Mouse (Mus musculus) lung, postnatal 0 days (tissue): Measurements from ENCODE around the gene Polr3h. TPM values are rescaled to one million over a fixed set of nuclear protein-coding genes. Genes with fewer than 3 reads are reported as not detected.

Source experiments
- ATAC-seq: fragments of 200-750 bp; cut with Nextera tagmentation; 2 replicates; pipeline ENCODE4 v1.8.0; 2017; ENCODE audit warnings: moderate library complexity
- DNase-seq: peaks from one replicate; pipeline ENCODE4 v3.0.0-alpha.2; 2016; ENCODE audit warnings: low spot score
- H3K27ac ChIP-seq: fragments of 300-500 bp; sonication (generic); 2 replicates; pipeline ENCODE4 v1.5.1; 2014; ENCODE audit warnings: antibody characterized with exemption, mild to moderate bottlenecking, low read length, mixed read lengths
- H3K27me3 ChIP-seq: fragments of 300-500 bp; sonication (generic); replicated peaks from 2 replicates; pipeline ENCODE4 v1.6.1; 2014; ENCODE audit warnings: low read length, mixed read lengths; ENCODE audit not compliant: insufficient read depth
- H3K36me3 ChIP-seq: fragments of 300-500 bp; sonication (generic); 2 replicates; pipeline ENCODE4 v1.6.1; 2014; ENCODE audit warnings: low read length, mixed read lengths; ENCODE audit not compliant: insufficient read depth
- H3K4me1 ChIP-seq: fragments of 300-500 bp; sonication (generic); 2 replicates; pipeline ENCODE4 v1.6.1; 2014; ENCODE audit warnings: antibody characterized with exemption, low read depth, low read length, mixed read lengths; ENCODE audit not compliant: insufficient read depth
- H3K4me2 ChIP-seq: fragments of 300-500 bp; sonication (generic); replicated peaks from 2 replicates; pipeline ENCODE4 v1.6.1; 2014; ENCODE audit warnings: low read depth, mild to moderate bottlenecking, low read length, moderate library complexity, mixed read lengths
- H3K4me3 ChIP-seq: fragments of 300-500 bp; sonication (generic); 2 replicates; pipeline ENCODE4 v1.5.1; 2014; ENCODE audit warnings: low read depth, low read length
- H3K9ac ChIP-seq: fragments of 300-500 bp; sonication (generic); replicated peaks from 2 replicates; pipeline ENCODE4 v1.6.1; 2014; ENCODE audit warnings: low read depth, mild to moderate bottlenecking
- H3K9me3 ChIP-seq: fragments of 300-500 bp; sonication (generic); 2 replicates; pipeline ENCODE4 v1.6.1; 2016; ENCODE audit warnings: low read length, mixed read lengths
- CTCF ChIP-seq: IDR thresholded peaks from 2 replicates; pipeline ENCODE4 v1.5.1; 2016; ENCODE audit warnings: antibody characterized with exemption, mild to moderate bottlenecking
- EP300 ChIP-seq: IDR thresholded peaks from 2 replicates; pipeline ENCODE4 v1.6.1; 2016; ENCODE audit warnings: antibody characterized with exemption, mild to moderate bottlenecking, control low read depth
- WGBS: fragments of 180-500 bp; shearing (Covaris S2); extraction: QIAGEN DNeasy Blood & Tissue Kit; methylation state at CpG from one replicate; pipeline ENCODE4 v1.1.7; 2014; 5-methylcytosine and 5-hydroxymethylcytosine counted together
- polyA plus RNA-seq: library from polyadenylated mRNA; unstranded; fragments of >200 nt; fragmentation: Nextera tagmentation; extraction: Ambion mirVana; gene quantifications from 2 replicates; pipeline ENCODE4 v1.2.1, GENCODE M21; 2015

The Polr3h gene
- polyA plus RNA-seq, 1 experiment from 2014 or later, result 43.1 TPM

GRCm38 (mm10) chr15:81897607-81898285, 28.3 kb downstream of the Polr3h start:
- ATAC-seq (no peak), DNase-seq (no peak)
- no peak for TF ChIP-seq CTCF
- no peak for TF ChIP-seq EP300
- 92% methylated on average over 5 of the region's 5 CpGs for WGBS
- Histone ChIP-seq H3K4me1 (no peaks in the 10 kb centered on the region), H3K9me3 (no peaks in the 10 kb centered on the region), H3K9ac (no peak overlapping the region), H3K36me3 (peaks cover 9% of the 10 kb centered on the region; the same call in 1 of the 2 replicates), H3K27ac (no peak overlapping the region), H3K27me3 (no peaks in the 10 kb centered on the region), H3K4me2 (no peak overlapping the region), H3K4me3 (no peak overlapping the region)

GRCm38 (mm10) chr15:81896407-81896806, 29.6 kb downstream of the Polr3h start:
- Histone ChIP-seq H3K9me3 (no peaks in the 10 kb centered on the region), H3K9ac (no peak overlapping the region), H3K27me3 (no peaks in the 10 kb centered on the region), H3K4me1 (no peaks in the 10 kb centered on the region), H3K27ac (no peak overlapping the region), H3K4me2 (no peak overlapping the region), H3K4me3 (no peak overlapping the region), H3K36me3 (peaks cover 8% of the 10 kb centered on the region; the same call in 1 of the 2 replicates)
- TF ChIP-seq EP300, result no peak
- TF ChIP-seq CTCF, result no peak
- DNase-seq (no peak), ATAC-seq (no peak)
- whole genome bisulfite sequencing, result 75% methylated on average over 2 of the region's 2 CpGs

GRCm38 (mm10) chr15:81894002-81894401, 32.0 kb downstream of the Polr3h start:
- Histone ChIP-seq H3K9me3 (no peaks in the 10 kb centered on the region), H3K27me3 (no peaks in the 10 kb centered on the region), H3K4me3 (no peak overlapping the region), H3K36me3 (peaks cover 14% of the 10 kb centered on the region), H3K4me1 (no peaks in the 10 kb centered on the region), H3K4me2 (no peak overlapping the region), H3K9ac (no peak overlapping the region), H3K27ac (no peak overlapping the region)
- ATAC-seq (peak; percentile 81), DNase-seq (peak; percentile 82)
- 67% methylated on average over 1 of the region's 1 CpGs for WGBS
- 0 out of 2 replicates have a peak, but pooled peaks have one; percentile 33 for TF ChIP-seq EP300
- TF ChIP-seq CTCF, result no peak

GRCm38 (mm10) chr15:81891822-81892580, 34.0 kb downstream of the Polr3h start:
- Histone ChIP-seq H3K9me3 (no peaks in the 10 kb centered on the region), H3K4me2 (no peak overlapping the region), H3K27me3 (no peaks in the 10 kb centered on the region), H3K27ac (no peak overlapping the region), H3K9ac (no peak overlapping the region), H3K4me3 (no peak overlapping the region), H3K36me3 (peaks cover 14% of the 10 kb centered on the region; the same call in 1 of the 2 replicates), H3K4me1 (no peaks in the 10 kb centered on the region)
- no peak for DNase-seq
- no peak for TF ChIP-seq EP300
- no peak for TF ChIP-seq CTCF
- 81% methylated on average over 8 of the region's 8 CpGs for WGBS
- no peak for ATAC-seq

GRCm38 (mm10) chr15:81891140-81891802, 34.8 kb downstream of the Polr3h start:
- TF ChIP-seq CTCF, result no peak
- no peak for TF ChIP-seq EP300
- DNase-seq (no peak), ATAC-seq (no peak)
- no peaks in the 10 kb centered on the region for H3K27me3 ChIP-seq
- H3K36me3 ChIP-seq, result peaks cover 14% of the 10 kb centered on the region; the same call in 1 of the 2 replicates
- WGBS, result 79% methylated on average over 7 of the region's 7 CpGs
- H3K9me3 ChIP-seq, result no peaks in the 10 kb centered on the region
- no peak overlapping the region for H3K4me3 ChIP-seq
- H3K4me2 ChIP-seq, result no peak overlapping the region
- H3K4me1 ChIP-seq, result no peaks in the 10 kb centered on the region
- no peak overlapping the region for H3K27ac ChIP-seq
- no peak overlapping the region for H3K9ac ChIP-seq

GRCm38 (mm10) chr15:81889175-81889574, 36.9 kb downstream of the Polr3h start:
- Histone ChIP-seq H3K4me1 (no peaks in the 10 kb centered on the region), H3K9me3 (no peaks in the 10 kb centered on the region), H3K27me3 (no peaks in the 10 kb centered on the region), H3K9ac (no peak overlapping the region), H3K4me2 (no peak overlapping the region), H3K27ac (no peak overlapping the region), H3K4me3 (no peak overlapping the region), H3K36me3 (peaks cover 14% of the 10 kb centered on the region; the same call in 1 of the 2 replicates)
- 90% methylated on average over 7 of the region's 7 CpGs for WGBS
- ATAC-seq (no peak), DNase-seq (no peak)
- TF ChIP-seq EP300, result no peak
- no peak for TF ChIP-seq CTCF
